Mouse (Mus musculus) layer of hippocampus, postnatal 14 days (tissue): ENCODE data around the gene Pepd. TPM values are rescaled to one million over a fixed set of nuclear protein-coding genes. Genes with fewer than 3 reads are reported as not detected.

Source experiments
- DNase-seq, 2 experiments: peaks; one replicate each; pipeline ENCODE4 v3.0.0; 2021 to 2022; ENCODE audit warnings: low spot score in 2 of 2, mixed read lengths in 1 of 2
- total RNA-seq, 2 experiments: library from RNA; stranded (reverse); gene quantifications; 2 replicates each; pipeline ENCODE4 v1.2.3; 2021

Gene Pepd
- total RNA-seq, 2 experiments from 2014 or later = 34.9 to 35.6 TPM

- DNase-seq = peak in 1 of 2 experiments; percentile 35
Observed at GRCm38 (mm10) chr7:34929614-34930262, 17.6 kb downstream of the Pepd start.

- DNase-seq = no peak
Observed at GRCm38 (mm10) chr7:34930263-34930757, 18.1 kb downstream of the Pepd start.

GRCm38 (mm10) chr7:34932631-34933030, 20.5 kb downstream of the Pepd start:
- DNase-seq = no peak

GRCm38 (mm10) chr7:34933142-34933541, 21.0 kb downstream of the Pepd start:
- DNase-seq = no peak

- no peak for DNase-seq
Observed at GRCm38 (mm10) chr7:34936347-34936746, 24.2 kb downstream of the Pepd start.

- DNase-seq = no peak
Observed at GRCm38 (mm10) chr7:34938636-34939261, 26.6 kb downstream of the Pepd start.

GRCm38 (mm10) chr7:34939262-34939951, 27.2 kb downstream of the Pepd start:
- DNase-seq = peak; percentile 64 to 81

- no peak for DNase-seq
Observed at GRCm38 (mm10) chr7:34939952-34940312, 27.8 kb downstream of the Pepd start.

- DNase-seq = no peak
Observed at GRCm38 (mm10) chr7:34943581-34944123, 31.5 kb downstream of the Pepd start.

GRCm38 (mm10) chr7:34946269-34946925, 34.2 kb downstream of the Pepd start:
- DNase-seq = no peak

- DNase-seq = no peak
Observed at GRCm38 (mm10) chr7:34954548-34954947, 42.4 kb downstream of the Pepd start.

- DNase-seq = no peak
Observed at GRCm38 (mm10) chr7:34955295-34955694, 43.1 kb downstream of the Pepd start.

GRCm38 (mm10) chr7:34957138-34957537, 45.0 kb downstream of the Pepd start:
- no peak for DNase-seq

GRCm38 (mm10) chr7:34963889-34964645, 51.9 kb downstream of the Pepd start:
- peak in 1 of 2 experiments; percentile 49 for DNase-seq

- DNase-seq = no peak
Observed at GRCm38 (mm10) chr7:34967362-34967761, 55.2 kb downstream of the Pepd start.

- DNase-seq = no peak
Observed at GRCm38 (mm10) chr7:34968749-34969433, 56.7 kb downstream of the Pepd start.

GRCm38 (mm10) chr7:34971826-34972225, 59.6 kb downstream of the Pepd start:
- no peak for DNase-seq

GRCm38 (mm10) chr7:34972990-34973440, 60.8 kb downstream of the Pepd start:
- no peak for DNase-seq

- DNase-seq = no peak
Observed at GRCm38 (mm10) chr7:34973877-34974276, 61.7 kb downstream of the Pepd start.

GRCm38 (mm10) chr7:34975913-34976312, 63.7 kb downstream of the Pepd start:
- no peak for DNase-seq
